Mouse (Mus musculus) heart, embryonic 14.5 days (tissue): ENCODE measurements at regions not wholly inside any gene's neighbourhood (a gene's known extent, or its start where the extent isn't known, plus 50 kb on each side); places are given as distances from the start of the nearest gene placed in this dataset.
A peak's percentile ranks its signal among the peaks of the same experiment; 100 is the strongest.

Experiments used
- ATAC-seq: fragments of 200-750 bp; cut with Nextera tagmentation; 2 replicates; pipeline ENCODE4 v1.8.0; 2017; ENCODE audit warnings: low read depth, moderate TSS enrichment; ENCODE audit not compliant: insufficient number of reproducible peaks, insufficient read depth, low FRiP score
- H3K27ac ChIP-seq, 2 experiments: fragments of 200-500 bp in 1 of 2; fragments of 300-500 bp in 1 of 2; sonication (generic) in 1 of 2; replicated peaks in 1 of 2; 2 replicates each; pipeline ENCODE4 v1.5.1; 2012 to 2014; ENCODE audit warnings: low read depth in 2 of 2, low read length in 2 of 2, control low read depth in 1 of 2, mild to moderate bottlenecking in 1 of 2, mixed read lengths in 1 of 2; ENCODE audit not compliant: control insufficient read depth in 1 of 2, insufficient read depth in 1 of 2
- H3K27me3 ChIP-seq: fragments of 300-500 bp; sonication (generic); 2 replicates; pipeline ENCODE4 v1.6.1; 2014; ENCODE audit warnings: mild to moderate bottlenecking, low read length, control low read depth; ENCODE audit not compliant: control insufficient read depth, insufficient read depth
- H3K36me3 ChIP-seq: fragments of 300-500 bp; sonication (generic); 2 replicates; pipeline ENCODE4 v1.6.1; 2014; ENCODE audit warnings: mild to moderate bottlenecking, control low read depth, low read length, mixed read lengths; ENCODE audit not compliant: control insufficient read depth, insufficient read depth
- H3K4me1 ChIP-seq, 2 experiments: fragments of 200-500 bp in 1 of 2; fragments of 300-500 bp in 1 of 2; sonication (generic) in 1 of 2; 2 replicates each; pipeline ENCODE4 v1.6.1; 2012 to 2014; ENCODE audit warnings: low read length in 2 of 2, control low read depth in 1 of 2, mixed read lengths in 1 of 2; ENCODE audit not compliant: control insufficient read depth in 2 of 2, insufficient read depth in 2 of 2
- H3K4me2 ChIP-seq: fragments of 300-500 bp; sonication (generic); 2 replicates; pipeline ENCODE4 v1.6.1; 2014; ENCODE audit warnings: mild to moderate bottlenecking, low read length
- H3K4me3 ChIP-seq, 2 experiments: fragments of 200-500 bp in 1 of 2; fragments of 300-500 bp in 1 of 2; sonication (generic) in 1 of 2; 2 replicates each; pipeline ENCODE4 v1.5.1; 2012 to 2014; ENCODE audit warnings: low read length in 2 of 2, mild to moderate bottlenecking in 2 of 2, control low read depth in 1 of 2, low read depth in 1 of 2, moderate library complexity in 1 of 2; ENCODE audit not compliant: control insufficient read depth in 1 of 2, insufficient read depth in 1 of 2
- H3K9ac ChIP-seq: fragments of 300-500 bp; sonication (generic); 2 replicates; pipeline ENCODE4 v1.6.1; 2014; ENCODE audit warnings: mild to moderate bottlenecking, low read length
- H3K9me3 ChIP-seq: fragments of 300-500 bp; sonication (generic); 2 replicates; pipeline ENCODE4 v1.6.1; 2016; ENCODE audit warnings: low read length, control low read depth; ENCODE audit not compliant: control insufficient read depth
- WGBS: fragments of 180-500 bp; shearing (Covaris S2); extraction: QIAGEN DNeasy Blood & Tissue Kit; methylation state at CpG from one replicate; pipeline ENCODE4 v1.1.7; 2014; 5-methylcytosine and 5-hydroxymethylcytosine counted together

DNA sequence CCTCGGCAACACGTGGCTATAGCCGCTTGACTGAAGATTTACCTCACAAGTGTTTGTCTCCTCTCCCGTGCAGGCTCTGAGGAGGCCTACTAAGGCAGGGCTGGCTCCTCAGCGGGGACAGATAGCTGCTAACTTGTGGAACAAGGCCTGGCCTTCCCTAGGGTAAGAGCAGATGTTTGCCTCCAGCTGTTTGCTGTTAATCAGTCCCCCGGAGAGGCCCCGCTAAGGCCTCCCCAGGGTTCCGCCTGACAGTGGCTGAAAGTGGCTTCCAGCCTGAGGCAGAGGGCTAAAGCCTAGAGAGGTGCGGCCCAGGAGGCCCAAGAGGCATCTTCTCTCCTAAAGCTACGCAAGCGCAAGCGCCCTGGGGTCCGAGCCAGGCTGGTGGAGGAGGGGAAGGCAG, 52.1 kb upstream of the Dlx4 start:
- H3K9me3 ChIP-seq = no peaks in the 10 kb centered on the region
- no peak overlapping the region for H3K4me2 ChIP-seq
- H3K4me1 ChIP-seq = peaks cover 0 to 3% of the 10 kb centered on the region in 2 experiments; a peak in 1 of 4 replicates
- H3K27ac ChIP-seq = no peak overlapping the region
- WGBS = 45% methylated on average over 12 of the region's 13 CpGs
- no peaks in the 10 kb centered on the region for H3K36me3 ChIP-seq
- H3K9ac ChIP-seq = no peak overlapping the region
- ATAC-seq = no peak
- H3K4me3 ChIP-seq = no peak overlapping the region
- H3K27me3 ChIP-seq = peaks cover 56% of the 10 kb centered on the region

DNA sequence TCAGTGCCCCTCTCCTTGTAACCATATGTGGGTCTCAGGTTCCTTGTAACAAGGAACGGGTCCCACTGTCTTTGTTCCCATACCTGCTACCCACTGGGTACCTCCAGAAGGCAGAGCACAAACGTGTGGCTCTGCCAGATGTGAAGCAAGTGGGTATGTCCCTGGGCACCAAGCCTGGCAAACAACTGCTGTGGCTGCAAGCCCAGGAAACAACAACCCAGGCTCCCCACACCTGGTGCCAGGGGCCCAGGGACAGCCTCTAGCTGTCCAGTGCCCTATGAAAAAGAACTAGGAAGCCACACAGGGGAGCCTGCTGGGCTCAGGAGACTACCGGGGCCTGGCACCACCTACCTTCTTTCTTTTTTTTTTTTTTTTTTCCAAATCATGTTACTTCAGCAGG, 54.9 kb upstream of the Dlx4 start:
- no peaks in the 10 kb centered on the region for H3K36me3 ChIP-seq
- no peaks in the 10 kb centered on the region for H3K9me3 ChIP-seq
- H3K27ac ChIP-seq = no peak overlapping the region
- 60% methylated on average over 3 of the region's 3 CpGs for WGBS
- peaks cover 0 to 3% of the 10 kb centered on the region in 2 experiments; a peak in 1 of 4 replicates for H3K4me1 ChIP-seq
- no peak overlapping the region for H3K4me3 ChIP-seq
- no peak overlapping the region for H3K9ac ChIP-seq
- no peak overlapping the region for H3K4me2 ChIP-seq
- H3K27me3 ChIP-seq = peaks cover 77% of the 10 kb centered on the region
- no peak for ATAC-seq

DNA sequence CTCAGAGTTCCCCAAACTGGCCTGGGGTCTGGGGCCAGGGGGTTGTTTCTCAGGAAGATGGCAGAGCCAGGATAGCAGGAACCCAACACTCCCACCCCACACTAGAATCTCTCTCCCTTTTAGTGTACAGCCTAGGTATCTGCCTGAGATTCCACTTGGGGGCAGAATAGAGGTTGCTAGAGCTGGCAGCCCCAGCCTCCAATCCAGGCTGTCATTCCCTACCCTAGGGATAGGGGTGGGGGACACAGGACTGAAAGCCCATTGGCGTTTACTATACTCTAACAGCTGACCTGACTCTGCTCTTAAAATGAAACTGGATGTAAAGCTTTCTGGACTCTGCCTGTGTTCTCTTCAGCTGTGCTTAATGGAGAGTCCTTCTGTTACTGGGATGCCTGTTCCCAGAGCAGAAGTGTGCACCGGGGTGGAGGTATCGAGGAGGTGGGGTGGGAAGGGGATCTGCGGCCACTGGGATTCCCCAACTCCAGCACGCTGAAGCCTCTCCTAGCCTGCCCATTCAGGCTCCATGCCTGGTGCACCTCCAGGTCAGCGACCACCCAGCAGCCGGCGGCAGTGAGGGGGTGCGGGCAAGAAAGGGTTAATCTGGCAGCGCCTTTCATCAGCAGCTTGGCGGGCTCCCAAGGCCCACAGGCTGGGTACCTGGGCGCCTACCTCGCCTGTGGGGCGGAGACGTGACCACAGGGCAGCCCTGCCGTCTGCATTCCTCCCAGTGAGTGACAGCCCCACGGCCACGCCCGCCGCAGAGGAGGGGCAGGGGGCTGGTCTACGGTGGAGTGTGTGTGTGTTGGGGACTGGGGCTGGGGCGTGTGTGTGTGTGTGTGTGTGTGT, 50.9 kb upstream of the Tac4 start:
- Histone ChIP-seq H3K9me3 (no peaks in the 10 kb centered on the region), H3K27ac (no peak overlapping the region), H3K4me3 (peak overlapping the region; percentile 28 to 33), H3K27me3 (peaks cover 23% of the 10 kb centered on the region), H3K36me3 (no peaks in the 10 kb centered on the region), H3K4me1 (peaks cover 2 to 8% of the 10 kb centered on the region in 2 experiments; a peak in 3 of 4 replicates), H3K4me2 (peak overlapping the region; percentile 73), H3K9ac (peak overlapping the region; percentile 43; the same call in 1 of the 2 replicates)
- 3% methylated on average over 22 of the region's 22 CpGs for WGBS
- ATAC-seq = peak; percentile 65; the same call in 1 of the 2 replicates

DNA sequence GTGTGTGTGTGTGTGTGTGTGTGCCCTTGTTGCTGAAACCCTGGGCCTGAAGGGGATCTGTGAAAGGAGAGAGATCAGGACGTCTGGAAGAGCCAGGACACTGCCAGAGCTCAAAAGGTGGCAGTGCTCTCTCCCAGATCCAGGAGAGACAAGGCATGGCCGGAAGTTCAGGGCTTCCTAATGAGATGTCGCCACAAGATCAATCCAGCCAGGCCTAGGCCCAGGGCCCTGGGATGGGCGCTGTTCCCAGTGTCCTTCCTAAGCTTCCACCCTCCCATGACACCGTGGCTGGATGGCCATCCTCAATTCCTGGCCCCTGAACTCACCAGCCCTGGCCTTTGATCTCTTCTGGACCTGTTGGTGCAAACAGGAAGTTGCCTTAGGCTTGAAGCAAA, 50.3 kb upstream of the Tac4 start:
- Histone ChIP-seq H3K4me2 (peak overlapping the region; percentile 73), H3K4me1 (peaks cover 2 to 8% of the 10 kb centered on the region in 2 experiments; a peak in 3 of 4 replicates), H3K9ac (peak overlapping the region; percentile 43; the same call in 1 of the 2 replicates), H3K27ac (no peak overlapping the region), H3K4me3 (peak overlapping the region in 1 of 2 experiments; percentile 28; a peak in 1 of 4 replicates), H3K9me3 (no peaks in the 10 kb centered on the region), H3K36me3 (no peaks in the 10 kb centered on the region), H3K27me3 (peaks cover 17% of the 10 kb centered on the region)
- WGBS = 22% methylated on average over 5 of the region's 5 CpGs
- no peak for ATAC-seq
